Mouse (Mus musculus) limb, embryonic 12.5 days (tissue): Measurements from ENCODE around the gene Tnfsfm13. TPM values are rescaled to one million over a fixed set of nuclear protein-coding genes. Genes with fewer than 3 reads are reported as not detected.

Experiments used
- ATAC-seq: fragments of 200-750 bp; cut with Nextera tagmentation; 2 replicates; pipeline ENCODE4 v1.8.0; 2017; ENCODE audit warnings: low read depth, moderate TSS enrichment; ENCODE audit not compliant: insufficient number of reproducible peaks, insufficient read depth, low FRiP score, low TSS enrichment
- H3K27ac ChIP-seq: fragments of 300-500 bp; sonication (generic); 2 replicates; pipeline ENCODE4 v1.5.1; 2016; ENCODE audit warnings: mild to moderate bottlenecking, moderate library complexity
- H3K27me3 ChIP-seq: fragments of 300-500 bp; sonication (generic); 2 replicates; pipeline ENCODE4 v1.6.1; 2016; ENCODE audit warnings: mild to moderate bottlenecking, moderate library complexity
- H3K36me3 ChIP-seq: fragments of 300-500 bp; sonication (generic); 2 replicates; pipeline ENCODE4 v1.6.1; 2016; ENCODE audit warnings: mild to moderate bottlenecking, moderate library complexity
- H3K4me1 ChIP-seq: fragments of 300-500 bp; sonication (generic); replicated peaks from 2 replicates; pipeline ENCODE4 v1.6.1; 2016
- H3K4me2 ChIP-seq: fragments of 300-500 bp; sonication (generic); 2 replicates; pipeline ENCODE4 v1.6.1; 2016; ENCODE audit warnings: mild to moderate bottlenecking, moderate library complexity
- H3K4me3 ChIP-seq: fragments of 300-500 bp; sonication (generic); replicated peaks from 2 replicates; pipeline ENCODE4 v1.5.1; 2016; ENCODE audit warnings: mild to moderate bottlenecking
- H3K9ac ChIP-seq: fragments of 300-500 bp; sonication (generic); replicated peaks from 2 replicates; pipeline ENCODE4 v1.6.1; 2016; ENCODE audit warnings: mild to moderate bottlenecking, moderate library complexity
- H3K9me3 ChIP-seq: fragments of 300-500 bp; sonication (generic); 2 replicates; pipeline ENCODE4 v1.6.1; 2016; ENCODE audit warnings: mild to moderate bottlenecking, moderate library complexity
- WGBS: fragments of 180-500 bp; shearing (Covaris S2); methylation state at CpG from one replicate; pipeline ENCODE4 v1.1.7; 2016; 5-methylcytosine and 5-hydroxymethylcytosine counted together
- polyA plus RNA-seq: library from polyadenylated mRNA; unstranded; fragments of >200 nt; fragmentation: Nextera tagmentation; extraction: Ambion mirVana; gene quantifications from 2 replicates; pipeline ENCODE4 v1.2.1, GENCODE M21; 2016

Gene Tnfsfm13
- polyA plus RNA-seq, 1 experiment from 2014 or later, result 1.7 TPM

- Histone ChIP-seq H3K9me3 (no peaks in the 10 kb centered on the region), H3K36me3 (peaks cover 57% of the 10 kb centered on the region), H3K27ac (peak overlapping the region; percentile 97), H3K27me3 (no peaks in the 10 kb centered on the region), H3K9ac (peak overlapping the region; percentile 64), H3K4me2 (peak overlapping the region; percentile 58), H3K4me1 (peaks cover 17% of the 10 kb centered on the region), H3K4me3 (peak overlapping the region; percentile 52)
- ATAC-seq, result peak; percentile 3; the same call in 1 of the 2 replicates
- 71% methylated on average over 13 of the region's 13 CpGs for WGBS
Measured at GRCm38 (mm10) chr11:69662967-69663671, 32.8 kb downstream of the Tnfsfm13 start.

- WGBS, result under 1% methylated on average over 48 of the region's 48 CpGs
- Histone ChIP-seq H3K9ac (peak within 1 kb of the TSS; percentile 64), H3K4me2 (peak within 1 kb of the TSS; percentile 58), H3K36me3 (peaks cover 57% of the 10 kb centered on the region), H3K4me3 (peak within 1 kb of the TSS; percentile 52), H3K9me3 (no peaks in the 10 kb centered on the region), H3K27me3 (no peaks in the 10 kb centered on the region), H3K27ac (peak within 1 kb of the TSS; percentile 97), H3K4me1 (peaks cover 17% of the 10 kb centered on the region)
- peak; percentile 93 for ATAC-seq
Measured at GRCm38 (mm10) chr11:69662213-69662966, 33.5 kb downstream of the Tnfsfm13 start, which contains the start of gene Mpdu1. Gene Mpdu1, minus strand, starts transcription at chr11:69662642.

- H3K4me1 ChIP-seq, result peaks cover 24% of the 10 kb centered on the region
- H3K27me3 ChIP-seq, result no peaks in the 10 kb centered on the region
- peak overlapping the region; percentile 97 for H3K27ac ChIP-seq
- no peak for ATAC-seq
- 85% methylated on average over 3 of the region's 3 CpGs for WGBS
- H3K4me2 ChIP-seq, result peak overlapping the region; percentile 58
- peak overlapping the region; percentile 52 for H3K4me3 ChIP-seq
- H3K9ac ChIP-seq, result peak overlapping the region; percentile 64
- H3K36me3 ChIP-seq, result peaks cover 58% of the 10 kb centered on the region
- no peaks in the 10 kb centered on the region for H3K9me3 ChIP-seq
Measured at GRCm38 (mm10) chr11:69661221-69661881, 34.5 kb downstream of the Tnfsfm13 start.

- H3K36me3 ChIP-seq, result peaks cover 56% of the 10 kb centered on the region
- no peak for ATAC-seq
Measured at GRCm38 (mm10) chr11:69657462-69657881, 38.4 kb downstream of the Tnfsfm13 start.

GRCm38 (mm10) chr11:69656617-69657461, 39.1 kb downstream of the Tnfsfm13 start:
- Histone ChIP-seq H3K27me3 (no peaks in the 10 kb centered on the region), H3K9me3 (no peaks in the 10 kb centered on the region), H3K36me3 (peaks cover 62% of the 10 kb centered on the region), H3K4me2 (no peak overlapping the region), H3K4me1 (peaks cover 37% of the 10 kb centered on the region), H3K9ac (0 out of 2 replicates have a peak overlapping the region, but pooled peaks have one; percentile 23), H3K27ac (peak overlapping the region; percentile 35; the same call in 1 of the 2 replicates), H3K4me3 (no peak overlapping the region)
- 77% methylated on average over 10 of the region's 10 CpGs for WGBS
- no peak for ATAC-seq

More at GRCm38 (mm10) chr11:69657462-69657881, 38.4 kb downstream of the Tnfsfm13 start:
- H3K27ac ChIP-seq, result no peak overlapping the region
- no peak overlapping the region for H3K9ac ChIP-seq
- no peaks in the 10 kb centered on the region for H3K27me3 ChIP-seq
- 84% methylated on average over 15 of the region's 15 CpGs for WGBS
- peaks cover 37% of the 10 kb centered on the region for H3K4me1 ChIP-seq
- H3K4me3 ChIP-seq, result no peak overlapping the region
- no peak overlapping the region for H3K4me2 ChIP-seq
- no peaks in the 10 kb centered on the region for H3K9me3 ChIP-seq

- WGBS, result 77% methylated on average over 5 of the region's 5 CpGs
- no peaks in the 10 kb centered on the region for H3K9me3 ChIP-seq
- ATAC-seq, result no peak
- H3K36me3 ChIP-seq, result peaks cover 70% of the 10 kb centered on the region
- peaks cover 30% of the 10 kb centered on the region for H3K4me1 ChIP-seq
- H3K4me2 ChIP-seq, result no peak overlapping the region
- H3K4me3 ChIP-seq, result no peak overlapping the region
- H3K27ac ChIP-seq, result no peak overlapping the region
- no peak overlapping the region for H3K9ac ChIP-seq
- no peaks in the 10 kb centered on the region for H3K27me3 ChIP-seq
Measured at GRCm38 (mm10) chr11:69656065-69656455, 39.8 kb downstream of the Tnfsfm13 start.

- peak within 1 kb of the TSS; percentile 20 for H3K4me2 ChIP-seq
- H3K9ac ChIP-seq, result no peak within 1 kb of the TSS
Measured at GRCm38 (mm10) chr11:69655264-69656064, 40.4 kb downstream of the Tnfsfm13 start, which contains the start of gene Sox15. Gene Sox15, plus strand, starts transcription at chr11:69655314.

GRCm38 (mm10) chr11:69654760-69655159, 41.1 kb downstream of the Tnfsfm13 start:
- Histone ChIP-seq H3K4me1 (peaks cover 28% of the 10 kb centered on the region), H3K27ac (peak overlapping the region; percentile 73), H3K9ac (no peak overlapping the region), H3K4me2 (no peak overlapping the region), H3K4me3 (no peak overlapping the region), H3K36me3 (peaks cover 83% of the 10 kb centered on the region), H3K9me3 (no peaks in the 10 kb centered on the region), H3K27me3 (no peaks in the 10 kb centered on the region)
- ATAC-seq, result no peak
- 32% methylated on average over 9 of the region's 9 CpGs for WGBS

More at GRCm38 (mm10) chr11:69655264-69656064, 40.4 kb downstream of the Tnfsfm13 start, which contains the start of gene Sox15:
- Histone ChIP-seq H3K36me3 (peaks cover 76% of the 10 kb centered on the region), H3K4me3 (no peak within 1 kb of the TSS), H3K27ac (peak within 1 kb of the TSS; percentile 73), H3K27me3 (no peaks in the 10 kb centered on the region), H3K4me1 (peaks cover 28% of the 10 kb centered on the region), H3K9me3 (no peaks in the 10 kb centered on the region)
- peak; percentile 57; the same call in 1 of the 2 replicates for ATAC-seq
- WGBS, result 20% methylated on average over 34 of the region's 34 CpGs

GRCm38 (mm10) chr11:69653399-69653798, 42.5 kb downstream of the Tnfsfm13 start:
- no peaks in the 10 kb centered on the region for H3K27me3 ChIP-seq
- ATAC-seq, result no peak
- H3K4me2 ChIP-seq, result no peak overlapping the region
- peaks cover 85% of the 10 kb centered on the region for H3K36me3 ChIP-seq
- WGBS, result 71% methylated on average over 5 of the region's 5 CpGs
- no peak overlapping the region for H3K4me3 ChIP-seq
- peaks cover 28% of the 10 kb centered on the region for H3K4me1 ChIP-seq
- H3K27ac ChIP-seq, result peak overlapping the region; percentile 45; the same call in 1 of the 2 replicates
- H3K9me3 ChIP-seq, result no peaks in the 10 kb centered on the region
- H3K9ac ChIP-seq, result no peak overlapping the region

- no peak overlapping the region for H3K4me2 ChIP-seq
- no peak overlapping the region for H3K9ac ChIP-seq
- H3K27ac ChIP-seq, result no peak overlapping the region
- H3K4me1 ChIP-seq, result no peaks in the 10 kb centered on the region
- H3K4me3 ChIP-seq, result no peak overlapping the region
- ATAC-seq, result no peak
- 93% methylated on average over 5 of the region's 5 CpGs for WGBS
- H3K36me3 ChIP-seq, result peaks cover 99% of the 10 kb centered on the region
- no peaks in the 10 kb centered on the region for H3K9me3 ChIP-seq
- H3K27me3 ChIP-seq, result no peaks in the 10 kb centered on the region
Measured at GRCm38 (mm10) chr11:69645860-69646259, 50.0 kb downstream of the Tnfsfm13 start.
